Mouse (Mus musculus) liver (tissue): Measurements from ENCODE around the gene Aff1.

Experiments
- DNase-seq: peaks from one replicate; pipeline ENCODE4 v3.0.0-alpha.2; 2020; ENCODE audit warnings: mixed read lengths

The Aff1 gene

GRCm38 (mm10) chr5:103774703-103775333 is 82.6 kb downstream of the Aff1 start:
- DNase-seq = no peak

DNA sequence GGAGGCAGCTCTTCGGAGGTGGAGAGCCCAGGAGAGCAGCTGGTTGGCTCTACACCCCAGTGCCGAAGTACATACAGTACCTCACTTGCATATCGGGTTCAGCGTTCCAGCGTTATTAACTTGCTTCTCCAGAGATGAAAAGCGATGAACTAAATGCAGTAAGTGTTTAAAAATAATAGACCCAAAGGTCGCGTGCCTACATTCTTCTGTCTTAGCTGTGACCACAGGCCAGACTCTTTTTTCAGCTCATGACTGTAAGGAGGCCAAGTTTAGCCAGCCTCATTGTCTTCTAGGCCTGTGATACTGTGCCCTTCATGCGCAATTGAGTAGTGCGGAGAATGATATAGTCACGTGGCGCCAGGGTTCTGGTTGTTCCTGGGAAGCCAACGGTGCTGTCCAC is 83.3 kb downstream of the Aff1 start:
- DNase-seq = no peak

GRCm38 (mm10) chr5:103776842-103777241 is 84.7 kb downstream of the Aff1 start:
- no peak for DNase-seq

DNA sequence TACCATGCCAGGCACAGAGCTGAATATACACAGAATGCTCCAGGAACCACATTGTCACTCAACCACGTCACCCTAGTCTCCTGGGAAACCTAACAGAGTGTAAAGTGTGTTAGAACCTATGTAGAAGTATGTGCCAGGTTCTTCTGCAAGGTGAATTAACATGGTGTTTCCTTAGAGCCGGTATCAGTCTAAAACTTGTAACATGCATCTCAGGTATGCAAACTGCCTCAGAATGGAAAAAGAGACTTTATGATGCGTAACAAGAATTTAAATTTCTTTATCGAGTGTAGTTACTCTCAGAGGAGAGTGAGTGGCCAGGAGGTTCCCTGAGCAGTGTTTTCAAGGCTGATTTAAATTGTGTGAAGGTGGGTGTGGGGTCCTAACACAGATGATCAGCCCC is 85.3 kb downstream of the Aff1 start:
- no peak for DNase-seq

GRCm38 (mm10) chr5:103778314-103779117 is 86.3 kb downstream of the Aff1 start:
- no peak for DNase-seq

GRCm38 (mm10) chr5:103779836-103780235 is 87.7 kb downstream of the Aff1 start:
- no peak for DNase-seq

GRCm38 (mm10) chr5:103780266-103780665 is 88.1 kb downstream of the Aff1 start:
- no peak for DNase-seq

DNA sequence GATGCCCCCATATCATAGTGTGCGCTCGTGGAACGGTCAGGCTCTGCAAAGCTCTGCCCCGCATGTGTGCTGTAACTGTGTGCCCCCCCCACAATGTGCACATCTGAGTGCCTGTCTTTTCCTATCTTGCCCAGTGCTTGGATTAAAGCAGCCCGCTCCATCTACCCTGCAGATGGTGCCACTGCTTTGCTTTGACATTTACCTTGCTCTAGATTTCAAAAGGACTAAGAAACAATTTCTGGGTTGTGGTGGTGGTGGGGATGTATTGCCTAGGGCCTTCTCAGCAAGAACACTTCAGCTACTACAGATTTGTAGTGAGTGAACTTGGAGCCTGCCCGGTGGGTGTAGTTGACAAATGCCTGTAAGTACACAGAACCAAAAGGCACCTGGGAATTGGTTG is 88.7 kb downstream of the Aff1 start:
- no peak for DNase-seq

GRCm38 (mm10) chr5:103783086-103783668 is 91.0 kb downstream of the Aff1 start:
- DNase-seq = no peak

DNA sequence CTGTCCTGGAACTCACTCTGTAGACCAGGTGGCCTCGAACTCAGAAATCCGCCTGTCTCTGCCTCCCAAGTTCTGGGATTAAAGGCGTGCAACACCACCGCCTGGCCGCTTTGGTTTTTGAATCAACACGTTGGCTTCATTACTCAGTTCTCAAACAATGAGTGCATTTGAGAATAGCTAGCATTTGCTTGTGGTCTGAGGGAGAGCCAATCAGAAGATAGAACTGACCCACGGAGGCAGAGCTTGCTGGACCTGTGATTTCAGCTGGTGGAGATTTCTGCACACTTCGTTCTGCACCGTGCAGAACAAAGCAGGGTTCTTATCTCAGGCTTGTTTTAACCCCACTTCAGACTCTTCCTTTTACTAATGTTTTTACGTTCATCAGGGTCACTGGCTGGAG is 93.9 kb downstream of the Aff1 start:
- no peak for DNase-seq

DNA sequence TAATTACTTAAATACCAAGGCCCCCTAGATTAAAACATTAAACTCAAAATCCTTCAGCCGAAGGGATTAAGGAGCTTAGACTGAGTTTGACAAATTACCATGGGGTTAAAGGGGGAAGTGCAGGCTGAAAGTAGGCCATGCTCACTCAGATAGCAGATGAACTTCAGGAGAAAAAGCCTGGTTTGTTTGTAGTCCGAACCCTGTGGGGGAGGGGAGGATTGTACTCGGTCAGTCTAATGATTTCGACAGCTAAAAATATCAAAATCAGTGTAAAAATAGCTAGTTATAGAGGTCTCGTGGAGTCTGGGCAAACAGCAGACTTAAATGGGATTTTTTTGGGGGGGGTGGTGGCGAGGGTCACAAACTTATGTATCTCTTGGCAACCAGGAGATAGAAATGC is 96.3 kb downstream of the Aff1 start:
- DNase-seq = no peak

DNA sequence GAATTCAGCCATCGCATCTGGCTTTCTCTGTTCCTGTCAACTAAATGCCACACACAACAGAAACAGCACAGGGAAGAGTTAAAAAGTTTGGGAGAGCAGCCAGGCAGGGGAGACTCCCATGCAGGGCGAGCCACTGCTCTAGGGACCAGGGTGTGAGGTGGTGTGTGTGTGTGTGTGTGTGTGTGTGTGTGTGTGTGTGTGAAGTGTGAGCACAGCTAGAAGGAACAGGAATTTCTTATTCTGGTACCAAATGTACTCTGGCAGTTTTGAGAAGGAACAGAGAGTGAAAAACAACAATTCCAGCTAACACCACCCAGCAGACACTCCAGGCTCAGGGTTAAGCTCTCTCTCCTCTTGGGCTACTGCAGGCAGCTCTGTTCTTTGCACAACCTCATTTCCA is 96.8 kb downstream of the Aff1 start:
- no peak for DNase-seq

GRCm38 (mm10) chr5:103789619-103790116 is 97.5 kb downstream of the Aff1 start:
- DNase-seq = no peak

GRCm38 (mm10) chr5:103791741-103792140 is 99.6 kb downstream of the Aff1 start:
- no peak for DNase-seq

DNA sequence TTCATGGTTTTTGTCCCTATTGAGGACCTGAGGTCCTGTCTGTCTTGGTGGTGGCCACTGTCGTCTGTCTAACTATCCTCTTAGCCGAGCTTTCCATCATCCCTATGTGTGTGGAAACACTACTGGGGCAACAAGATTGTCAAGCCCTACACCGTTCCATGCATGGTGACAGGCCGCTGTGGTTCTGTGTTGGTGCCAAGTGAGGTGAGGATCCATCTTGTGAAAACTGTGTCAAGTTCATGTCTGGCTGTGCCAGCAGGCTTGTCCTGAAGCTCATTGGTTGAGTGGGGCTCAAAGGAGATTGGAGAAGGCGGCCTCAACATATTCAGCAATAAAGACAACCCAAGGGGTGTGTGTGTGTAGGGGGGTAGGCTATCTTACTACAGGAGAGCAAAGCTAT is 102.9 kb downstream of the Aff1 start:
- no peak for DNase-seq

- no peak for DNase-seq
Measured at GRCm38 (mm10) chr5:103796035-103796434, 103.9 kb downstream of the Aff1 start.

GRCm38 (mm10) chr5:103797774-103798173 is 105.6 kb downstream of the Aff1 start:
- DNase-seq = no peak

GRCm38 (mm10) chr5:103799438-103799837 is 107.3 kb downstream of the Aff1 start:
- DNase-seq = no peak

DNA sequence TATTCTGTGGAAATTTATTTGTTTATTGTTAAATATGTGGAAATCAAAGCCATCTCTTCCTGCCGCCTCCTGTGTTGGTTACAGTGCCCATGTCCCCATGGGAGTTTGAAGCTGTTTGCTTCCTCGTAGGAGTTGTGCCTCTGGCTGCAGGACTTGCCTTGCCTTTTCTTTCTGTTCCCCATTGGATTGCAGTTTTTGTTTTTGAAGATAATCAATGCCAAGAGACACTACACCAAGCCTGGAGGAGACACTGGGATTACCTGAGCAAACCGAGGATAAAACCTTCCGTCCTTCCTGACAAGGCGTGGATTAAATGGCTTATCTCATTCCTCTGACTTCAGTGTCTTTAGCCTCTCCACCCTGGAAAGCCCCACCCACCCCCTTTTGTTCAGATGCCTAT is 107.8 kb downstream of the Aff1 start:
- DNase-seq = no peak

DNA sequence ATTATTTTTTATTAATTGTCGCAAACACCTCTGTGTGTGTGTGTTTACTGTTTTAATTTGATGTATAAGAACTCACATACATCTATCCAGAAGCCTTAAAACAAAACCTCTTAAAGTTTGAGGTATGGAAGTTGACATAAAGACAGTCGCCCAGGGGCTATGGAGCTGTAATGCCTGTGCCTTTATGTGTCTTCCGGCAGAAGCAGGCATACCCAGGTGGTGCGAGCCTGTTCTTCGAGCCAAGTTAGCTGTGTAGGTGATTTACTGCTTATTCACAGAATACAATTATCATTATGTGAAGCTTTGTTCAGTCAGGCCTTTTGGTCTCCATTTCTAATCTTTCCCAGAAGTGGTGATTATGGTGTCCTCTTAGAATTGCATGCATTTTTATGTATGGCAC is 111.2 kb downstream of the Aff1 start:
- DNase-seq = no peak

GRCm38 (mm10) chr5:103803927-103804590 is 111.9 kb downstream of the Aff1 start:
- DNase-seq = no peak

GRCm38 (mm10) chr5:103806851-103807578 is 114.8 kb downstream of the Aff1 start:
- no peak for DNase-seq
